Mouse (Mus musculus) CH12F3 (cell line): ENCODE results near the gene Ccr6.
"Not testable (repeated sequence)": the region's sequence is repeated elsewhere in the genome, so short reads cannot be mapped to it uniquely, and the experiment has no call there.

Experiments used
- in situ Hi-C: fragments of 300-500 bp; cut with MboI; formaldehyde crosslinking; loops from 2 replicates; pipeline ENCODE4 v1.14.3; 2020; ENCODE audit warnings: low sequenced_read_pairs

Ccr6 gene

DNA sequence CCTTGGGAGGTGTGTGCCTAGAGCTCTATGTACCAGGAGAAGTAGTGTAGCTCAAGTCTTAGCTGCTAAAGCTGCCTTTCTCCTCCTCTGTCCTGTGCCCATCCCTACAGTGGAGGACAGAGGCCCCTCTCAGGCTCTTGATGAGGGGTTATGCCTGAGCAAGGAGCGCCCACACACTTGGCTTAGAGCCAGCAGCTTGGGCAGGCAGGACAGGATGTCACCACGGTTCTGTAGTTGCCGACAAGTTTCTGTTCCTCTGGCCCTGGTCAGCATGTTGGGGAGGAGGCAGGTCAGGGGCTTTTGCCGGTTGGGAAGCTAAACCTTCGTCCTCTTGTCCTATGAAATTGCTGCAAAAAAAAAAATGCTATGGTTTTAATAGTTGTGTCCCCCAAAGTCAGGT lies 3.8 kb upstream of the Ccr6 start:
- in situ Hi-C loops: no loop called here

DNA sequence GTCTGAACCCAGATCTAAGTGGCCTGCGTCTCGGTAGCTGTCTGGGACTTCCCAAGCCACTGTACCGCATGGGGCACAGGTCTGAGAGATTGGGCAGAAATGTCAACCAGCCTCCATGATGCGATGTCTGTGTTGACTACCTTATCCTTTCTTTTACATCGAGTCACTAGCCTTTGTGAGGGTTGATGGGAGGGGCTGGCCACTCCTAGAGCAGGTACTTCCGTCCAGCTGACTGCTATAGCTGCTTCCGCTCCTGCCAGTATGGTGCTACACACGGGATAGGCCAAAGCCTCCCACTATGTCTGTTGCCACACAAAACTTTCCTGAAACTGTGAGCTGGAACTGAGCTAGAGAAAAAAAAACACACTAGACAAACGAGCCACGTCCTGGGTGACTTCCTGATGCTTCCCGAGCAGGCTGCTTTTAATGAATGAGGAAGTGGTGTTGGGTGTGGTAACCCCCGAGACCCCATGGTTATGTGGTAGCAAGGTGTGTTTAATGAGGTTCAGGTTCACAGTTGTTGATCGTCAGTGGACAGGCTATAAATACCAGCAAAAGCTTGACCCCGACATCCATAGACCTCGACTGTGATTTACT lies 2.1 kb upstream of the Ccr6 start:
- in situ Hi-C loops: no loop called here

DNA sequence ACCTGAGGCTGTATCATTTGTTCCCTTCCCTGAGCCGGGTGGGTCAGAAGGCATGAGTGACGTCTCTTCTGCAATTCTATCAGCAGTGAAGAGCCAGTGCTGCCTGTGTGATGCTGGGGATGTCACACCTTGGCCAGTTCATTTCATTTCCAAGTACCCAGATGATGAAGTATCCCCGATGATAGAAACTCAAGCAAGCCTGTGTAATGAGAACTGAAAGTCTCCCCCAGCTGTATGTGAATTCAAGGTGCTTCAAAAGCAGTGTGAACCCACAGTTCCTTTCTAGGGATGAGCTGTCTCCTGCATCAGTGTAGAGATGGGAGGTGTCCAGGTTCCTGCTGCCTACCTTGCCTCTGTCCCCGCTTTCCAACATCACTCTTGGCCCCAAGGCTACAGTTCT lies 1.3 kb upstream of the Ccr6 start:
- in situ Hi-C loops: no loop called here

DNA sequence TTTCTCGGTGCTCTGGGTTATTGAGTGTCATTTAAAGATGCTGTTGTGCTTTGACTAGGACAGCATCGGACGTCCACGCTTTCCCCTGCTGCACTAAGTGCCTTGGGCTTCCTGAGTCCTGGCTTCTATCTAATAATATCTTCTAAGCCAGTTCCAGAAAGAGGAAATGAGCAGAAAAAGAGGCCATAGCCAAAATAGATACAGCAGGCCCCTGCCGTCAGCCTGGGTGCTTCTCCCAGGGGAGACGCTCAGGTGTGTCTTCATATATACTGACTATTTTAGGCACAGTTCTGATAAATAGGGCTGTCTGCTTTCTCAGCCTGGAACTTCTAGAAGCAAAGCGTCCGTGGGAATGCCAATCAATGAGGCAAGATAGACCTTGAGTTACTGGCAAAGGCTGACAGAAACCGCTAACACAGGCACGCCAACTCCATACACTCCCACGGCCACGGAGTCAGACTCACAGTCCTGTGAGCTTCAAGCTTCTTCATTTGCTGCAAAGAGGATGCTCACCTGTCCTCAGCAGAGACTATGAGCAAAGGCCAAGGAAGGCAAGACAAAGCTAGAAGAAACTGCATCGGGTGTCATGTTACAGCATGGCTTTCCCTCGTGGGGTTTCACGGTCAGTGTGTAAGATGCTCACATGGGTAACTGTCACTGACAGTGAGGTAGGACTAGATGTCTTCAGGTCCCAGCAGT lies 2.3 kb downstream of the Ccr6 start:
- in situ Hi-C loops: no loop called here

DNA sequence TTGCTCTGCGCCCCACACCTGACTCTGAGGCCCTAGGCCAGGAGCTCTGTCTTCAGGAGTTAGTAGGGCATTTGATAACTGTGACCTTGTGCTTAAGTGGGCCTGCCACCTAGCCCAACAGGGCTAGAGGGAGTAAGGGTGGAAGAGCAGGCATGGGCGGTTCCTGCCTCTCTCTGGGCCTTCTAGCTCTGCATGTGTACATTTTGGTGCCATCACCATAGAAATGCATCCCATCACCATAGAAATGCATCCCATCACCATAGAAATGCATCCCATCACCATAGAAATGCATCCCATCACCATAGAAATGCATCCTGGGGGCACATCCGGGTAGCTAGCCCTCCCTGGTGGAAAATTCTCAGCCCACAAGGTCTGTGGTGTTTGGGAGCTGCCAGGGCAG lies 3.7 kb downstream of the Ccr6 start:
- in situ Hi-C loops: no loop called here

DNA sequence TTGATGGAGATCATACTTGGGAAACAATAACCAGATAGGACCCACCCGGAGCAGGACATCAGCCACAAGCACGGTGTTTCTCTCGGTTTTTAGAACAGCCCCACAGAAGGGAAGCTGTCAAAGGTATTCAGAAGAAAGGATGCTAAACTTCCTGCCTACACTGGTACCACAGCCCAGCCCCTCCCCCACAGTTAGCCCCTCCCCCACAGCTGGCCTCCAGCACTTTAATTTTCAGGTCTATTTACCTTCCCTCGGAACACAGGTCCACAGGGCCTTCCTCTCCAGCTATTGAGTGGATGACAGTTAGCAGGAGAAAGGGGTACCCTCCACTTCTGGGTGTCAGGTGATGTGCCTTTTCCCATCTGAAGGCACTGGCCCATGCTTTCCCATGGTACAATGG lies 4.7 kb downstream of the Ccr6 start:
- in situ Hi-C loops: no loop called here

DNA sequence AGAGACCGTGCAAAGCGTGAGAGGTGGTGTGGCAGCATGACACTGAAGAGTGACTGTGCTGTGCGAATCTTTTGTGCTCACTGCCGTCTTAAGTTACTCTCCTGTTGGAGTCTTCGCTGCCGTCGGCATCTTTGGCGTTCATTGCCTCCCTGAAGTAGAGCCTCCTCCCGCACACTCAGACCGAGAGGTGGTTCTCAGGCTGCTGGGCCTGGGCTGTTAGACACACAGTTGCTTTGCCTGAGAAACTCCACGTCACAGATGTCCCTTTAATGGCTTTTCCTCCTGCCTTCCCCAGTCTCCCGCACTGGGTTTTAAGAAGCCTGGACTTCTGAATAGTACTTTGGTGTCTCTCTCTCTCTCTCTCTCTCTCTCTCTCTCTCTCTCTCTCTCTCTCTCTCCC lies 5.8 kb downstream of the Ccr6 start:
- in situ Hi-C loops: no loop called here

DNA sequence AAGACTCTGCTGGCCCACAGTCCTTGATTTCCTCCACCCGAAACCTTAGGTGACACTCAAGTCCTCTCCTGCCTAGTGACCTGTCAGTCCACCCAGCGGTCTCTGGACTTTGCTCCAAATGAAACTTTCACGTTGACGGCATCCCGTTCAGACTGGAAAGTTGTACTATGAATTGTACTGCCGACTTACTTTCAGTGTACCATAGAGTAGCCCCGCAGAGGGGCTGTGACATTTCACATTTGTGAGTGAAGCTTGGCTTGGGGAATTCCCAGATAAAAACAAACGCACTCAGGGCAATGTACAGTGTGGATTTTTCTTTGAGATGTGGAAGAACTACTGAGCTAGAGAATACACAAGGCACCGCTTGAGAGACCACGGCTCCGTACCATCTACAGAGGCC lies 6.3 kb downstream of the Ccr6 start:
- in situ Hi-C loops: no loop called here

DNA sequence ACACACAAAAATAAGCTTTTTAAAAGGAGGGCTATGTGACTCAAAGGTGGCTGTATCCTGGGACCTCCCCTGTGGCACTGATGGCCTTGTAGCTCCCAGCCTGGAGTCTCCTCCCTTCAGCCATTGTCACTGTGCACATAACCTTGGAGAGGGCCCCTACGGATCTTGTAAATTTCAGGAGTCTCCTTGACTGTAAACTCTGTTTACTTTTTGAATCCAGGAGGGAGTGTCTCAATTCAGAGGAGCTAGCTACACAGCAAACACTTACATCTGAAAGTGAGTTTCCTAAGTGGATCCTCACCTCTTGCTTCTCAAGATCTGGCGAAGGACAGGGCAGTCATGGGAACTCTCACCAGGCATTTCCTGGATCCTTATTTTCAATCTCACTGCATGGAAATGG lies 8.3 kb downstream of the Ccr6 start:
- in situ Hi-C loops: no loop called here

DNA sequence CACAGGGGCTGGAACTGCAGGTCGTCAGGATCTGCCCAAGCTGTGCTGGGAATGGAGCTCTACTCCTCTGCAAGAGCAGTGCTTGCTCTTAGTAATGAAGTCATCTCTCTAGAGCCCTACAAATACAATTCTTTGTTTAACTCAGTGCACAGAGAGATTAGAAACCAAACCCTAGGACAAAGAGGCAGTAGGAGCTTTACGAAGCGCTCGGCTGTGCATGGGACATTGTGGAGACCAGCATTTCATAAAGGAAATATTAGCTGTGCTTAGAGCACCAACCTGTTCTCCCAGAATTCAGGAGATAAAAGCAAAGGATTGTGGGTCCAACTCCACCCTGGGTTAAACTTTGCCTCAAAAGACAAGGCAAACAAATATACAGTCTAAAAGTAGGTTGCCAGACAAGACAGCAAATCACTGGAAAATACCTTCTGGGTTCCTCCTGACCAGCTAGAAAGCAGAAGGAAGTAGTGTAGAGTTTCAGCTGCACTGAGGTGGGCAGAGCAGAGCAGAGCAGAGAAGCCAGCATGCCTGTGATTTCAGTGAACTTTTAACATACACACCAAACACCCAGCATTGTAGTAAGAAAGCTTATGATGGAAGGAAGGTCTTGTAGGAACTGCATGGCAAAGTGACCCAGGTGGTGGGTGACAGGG lies 10.4 kb downstream of the Ccr6 start:
- in situ Hi-C loops: no loop called here

DNA sequence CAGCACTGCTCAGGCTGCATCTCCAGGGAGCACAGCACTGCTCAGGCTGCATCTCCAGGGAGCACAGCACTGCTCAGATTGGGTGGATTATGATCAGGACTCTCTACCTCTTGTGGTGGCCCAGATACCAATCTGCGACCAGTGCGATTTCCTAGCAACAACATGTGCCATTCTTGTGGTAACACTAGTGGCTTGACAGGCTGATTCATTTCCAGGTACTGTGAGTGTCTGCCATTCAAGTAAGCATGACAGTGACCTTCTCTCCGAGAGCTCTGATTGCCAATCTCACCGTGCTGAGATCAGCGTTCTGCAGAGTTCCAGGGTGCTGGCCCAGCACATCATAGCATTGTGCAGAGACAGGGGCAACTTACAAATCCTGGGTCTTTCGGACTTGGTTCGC lies 15.9 kb downstream of the Ccr6 start:
- in situ Hi-C loops: no loop called here

DNA sequence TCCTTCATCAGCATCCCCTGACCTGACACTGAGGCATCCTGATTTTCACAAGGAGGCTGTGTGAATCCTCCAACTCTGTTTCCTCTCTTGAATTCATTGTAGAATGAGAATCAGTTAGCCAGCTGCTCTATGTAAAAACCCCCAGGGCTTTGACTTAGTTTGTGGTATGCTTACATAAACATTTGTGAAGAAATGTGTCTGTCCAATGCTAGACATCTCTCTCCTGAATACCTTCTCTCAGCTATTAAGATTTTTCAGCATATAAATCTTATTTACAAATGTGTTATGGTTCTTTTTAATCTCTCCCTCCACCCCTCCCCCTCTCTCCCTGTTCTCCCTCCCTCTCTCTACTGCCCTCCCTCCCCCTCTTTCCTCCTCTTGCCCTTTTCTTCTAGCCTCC lies 18.4 kb downstream of the Ccr6 start:
- in situ Hi-C loops: no loop called here

DNA sequence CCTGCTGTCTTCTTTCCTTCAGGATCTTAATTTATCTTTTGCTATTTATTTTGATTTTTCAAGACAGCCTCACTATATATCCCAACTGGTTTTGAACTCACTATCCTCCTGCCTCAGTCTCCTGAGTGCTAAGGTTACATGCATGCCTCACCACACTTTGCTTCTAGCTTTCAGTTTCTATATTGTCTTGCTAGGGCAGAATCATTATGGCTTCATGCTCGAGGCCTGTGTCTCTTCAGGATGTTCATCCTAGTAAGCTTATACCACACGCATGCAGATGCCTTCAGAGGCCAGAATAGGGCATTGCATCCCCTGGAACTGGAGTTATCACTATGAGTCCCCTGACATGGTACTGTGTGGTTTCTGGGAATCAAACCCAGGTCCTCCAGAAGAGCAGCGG lies 19.1 kb downstream of the Ccr6 start:
- in situ Hi-C loops: no loop called here

DNA sequence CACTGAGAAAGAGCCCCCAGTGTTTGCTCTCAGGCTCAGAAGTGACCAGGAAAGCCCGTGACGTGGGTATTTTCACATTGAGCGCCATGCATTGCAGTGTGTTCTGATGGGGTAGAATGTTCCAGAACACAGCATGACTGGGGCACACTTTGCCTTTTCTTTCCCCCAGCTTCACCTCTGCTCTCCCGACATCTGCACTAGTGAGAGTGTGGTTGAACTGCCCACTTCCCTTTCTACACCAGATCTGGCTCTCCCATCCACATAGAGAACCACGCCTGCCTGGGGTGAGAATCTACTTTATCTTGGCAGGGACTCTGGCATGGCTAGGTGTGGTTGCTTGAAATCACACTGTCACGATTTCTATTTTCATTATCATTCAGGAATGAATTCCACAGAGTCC lies 19.7 kb downstream of the Ccr6 start:
- in situ Hi-C loops: no loop called here

DNA sequence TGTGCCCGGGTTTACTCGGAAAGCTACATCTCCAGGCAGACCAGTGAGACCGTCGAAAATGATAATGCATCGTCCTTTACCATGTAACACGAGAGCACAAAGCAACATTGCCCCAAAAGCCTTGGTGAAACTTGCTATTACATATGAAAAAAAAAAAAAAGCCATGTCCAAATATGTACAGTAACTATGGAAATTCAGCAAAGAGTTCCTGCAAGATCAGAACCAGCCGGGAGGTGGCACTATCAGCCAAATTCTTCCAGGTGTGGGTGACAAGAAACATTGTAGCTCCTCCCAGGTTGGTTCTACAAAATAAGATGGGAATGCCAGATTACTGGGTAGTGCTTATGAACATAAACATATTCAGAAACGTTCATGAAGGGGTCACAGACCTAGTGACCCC lies 21.1 kb downstream of the Ccr6 start:
- in situ Hi-C loops: no loop called here

DNA sequence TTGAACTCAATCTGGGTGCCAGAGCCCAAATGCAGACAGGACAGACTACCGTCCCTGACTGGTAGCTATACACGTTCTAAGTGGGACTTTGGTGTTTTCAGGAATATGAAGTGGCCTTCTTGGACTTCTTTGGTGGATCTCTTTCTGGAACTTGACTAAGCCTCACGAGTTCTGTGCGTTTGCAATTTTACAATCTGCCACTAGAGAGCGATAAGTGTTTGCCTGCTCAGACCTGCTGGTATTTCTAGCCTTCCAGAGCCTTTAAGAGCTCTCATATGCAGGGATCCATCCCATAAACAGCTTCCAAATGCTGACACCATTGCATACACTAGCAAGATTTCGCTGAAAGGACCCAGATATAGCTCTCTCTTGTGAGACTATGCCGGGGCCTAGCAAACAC lies 28.8 kb downstream of the Ccr6 start:
- in situ Hi-C loops: not testable (repeated sequence)

DNA sequence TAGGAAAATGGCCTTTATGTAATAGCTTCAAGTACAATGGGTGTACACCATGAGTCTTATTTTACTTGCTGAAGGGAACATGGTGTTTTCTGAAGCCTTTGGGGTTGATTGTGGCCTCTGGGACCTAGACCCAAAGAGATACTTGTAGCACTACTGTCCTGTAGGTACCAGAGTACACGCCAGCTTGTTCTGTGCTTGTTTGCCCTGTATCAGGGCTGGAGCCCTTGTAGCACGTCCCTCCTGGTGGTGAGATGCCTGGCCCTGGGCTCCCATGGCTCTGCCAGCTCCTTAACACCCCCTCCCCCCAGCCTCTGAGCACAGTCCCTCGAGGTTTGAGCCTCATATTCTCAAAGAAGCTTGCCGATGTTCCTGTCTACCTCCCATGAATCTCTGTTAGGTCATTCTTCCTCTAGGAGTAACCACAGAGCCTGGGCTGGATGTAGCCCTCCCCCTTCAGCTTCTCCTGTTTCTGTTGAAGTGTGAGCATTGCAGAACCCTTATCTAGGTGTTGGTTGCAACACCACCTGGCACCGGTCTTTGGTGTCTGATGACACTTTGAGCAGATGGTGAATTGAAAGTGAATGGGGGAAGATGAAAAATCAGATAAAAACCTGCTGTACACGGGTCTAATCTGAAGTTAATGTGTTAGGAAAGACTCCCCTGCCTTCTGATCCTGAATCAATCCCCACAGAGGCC lies 36.4 kb downstream of the Ccr6 start:
- in situ Hi-C loops: no loop called here

DNA sequence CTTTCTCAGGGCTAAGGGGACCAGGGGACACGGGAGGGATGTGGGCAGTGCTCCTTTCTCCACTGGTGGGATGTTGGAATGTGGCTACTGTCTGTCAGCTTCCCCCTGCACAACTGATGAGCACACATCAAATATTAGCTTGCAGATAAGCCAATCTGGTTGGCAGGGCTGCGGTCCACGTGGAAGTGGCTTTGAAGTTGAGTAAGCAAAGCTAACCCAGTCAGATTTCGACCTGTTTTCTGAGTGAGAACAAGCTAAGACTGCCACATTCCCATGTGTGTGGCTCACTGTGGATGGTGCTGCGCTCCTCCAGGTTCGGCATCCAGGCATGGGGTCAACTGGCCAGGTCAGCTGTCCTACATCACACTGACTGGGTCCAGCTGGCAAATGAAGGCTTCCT lies 37.1 kb downstream of the Ccr6 start:
- in situ Hi-C loops: no loop called here

DNA sequence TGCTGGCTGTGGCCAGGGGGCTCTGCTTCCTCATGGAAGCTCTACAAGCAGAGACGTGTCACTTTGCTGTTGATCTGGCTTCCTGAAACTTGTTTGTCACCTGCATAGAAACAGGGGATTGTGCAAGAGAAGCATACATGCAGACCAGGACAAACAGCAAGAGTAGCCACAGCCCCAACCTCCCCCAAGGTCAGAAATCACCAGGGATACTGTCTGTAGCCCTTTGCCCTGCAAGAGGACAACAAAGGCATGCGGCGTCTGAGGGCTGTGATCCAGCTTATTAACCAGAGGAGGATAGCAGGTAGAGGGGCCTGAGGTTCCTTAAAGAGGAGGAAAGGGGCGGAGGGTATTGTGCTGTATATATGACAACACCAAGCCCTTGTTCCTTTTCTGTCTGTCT lies 40.2 kb downstream of the Ccr6 start:
- in situ Hi-C loops: no loop called here

DNA sequence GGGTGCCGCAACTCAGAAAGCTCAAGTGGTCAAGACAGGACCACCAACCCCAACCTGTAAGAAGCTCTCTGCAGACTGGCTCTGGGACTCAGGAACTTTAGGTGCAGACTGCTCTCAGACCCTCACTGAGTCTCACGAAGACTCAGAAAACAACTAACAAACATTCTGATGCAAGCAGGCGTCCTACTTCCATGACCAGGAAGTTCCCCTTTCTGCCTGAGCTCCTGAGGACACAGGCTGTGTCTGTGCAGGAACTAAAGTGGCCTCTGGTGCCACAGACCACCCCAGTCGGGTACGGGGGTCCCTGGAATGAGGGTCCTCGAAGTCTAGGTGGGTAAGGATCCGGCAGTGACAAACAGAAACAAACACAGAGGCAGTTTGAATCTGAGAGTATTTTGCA lies 40.8 kb downstream of the Ccr6 start:
- in situ Hi-C loops: no loop called here

DNA sequence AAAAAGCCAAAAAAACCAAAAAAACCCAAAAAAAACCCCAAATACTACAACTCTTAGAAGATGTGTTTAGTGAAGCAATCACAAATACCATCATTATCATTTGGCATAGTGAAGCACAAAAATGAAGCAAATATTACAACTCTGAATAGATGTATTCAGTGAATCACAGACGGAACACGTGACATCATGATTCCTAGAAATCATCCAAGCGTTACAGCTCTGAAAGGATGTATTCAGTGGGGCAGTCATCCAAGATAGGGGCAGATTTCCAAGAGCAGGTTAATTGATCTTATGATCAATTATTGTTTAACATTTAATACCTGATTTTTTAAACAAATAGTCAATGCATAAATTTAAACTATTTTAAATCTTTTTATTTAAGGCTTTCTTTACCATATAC lies 41.4 kb downstream of the Ccr6 start:
- in situ Hi-C loops: no loop called here

DNA sequence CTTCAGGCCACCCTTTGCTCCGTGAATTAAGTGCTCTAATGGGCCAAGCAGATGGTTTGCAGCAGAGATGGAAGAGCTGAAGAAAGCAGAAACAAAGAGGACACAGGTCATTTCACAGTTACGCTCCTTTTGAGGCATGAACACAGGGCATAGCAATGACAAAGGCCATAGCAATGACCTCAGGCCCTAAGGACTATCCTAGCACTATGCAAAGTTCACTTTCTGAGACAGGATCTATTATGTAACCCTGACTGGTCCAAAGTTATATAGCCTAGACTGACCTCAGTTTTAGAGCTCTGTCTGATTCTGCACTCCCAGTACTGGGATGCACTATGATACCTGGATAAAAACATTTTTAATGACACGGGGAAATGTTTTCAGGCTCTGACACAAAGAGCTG lies 42.5 kb downstream of the Ccr6 start:
- in situ Hi-C loops: no loop called here
